Mouse (Mus musculus) erythroblast, embryonic 14.5 days (primary cell): ENCODE data around the gene Ccnt2.

Experiments used
- GATA1 ChIP-seq: IDR thresholded peaks from 2 replicates; pipeline ENCODE4 v1.6.1; 2012; ENCODE audit warnings: low read length, inconsistent platforms, mixed read lengths
- TAL1 ChIP-seq: IDR thresholded peaks from 3 replicates; pipeline ENCODE4 v1.6.1; 2012; ENCODE audit warnings: low read length, inconsistent platforms, mixed read lengths

- TF ChIP-seq TAL1 (no peak), GATA1 (no peak)
Observed at GRCm38 (mm10) chr1:127775206-127775720, 1.3 kb downstream of the Ccnt2 start.
